Mouse (Mus musculus) skeletal muscle tissue, adult 2 months (tissue): ENCODE data around the gene Taf6.

Experiments used
- DNase-seq: peaks from one replicate; pipeline ENCODE4 v3.0.0-alpha.2; 2012; ENCODE audit warnings: low read depth, low spot score

Gene Taf6

DNA sequence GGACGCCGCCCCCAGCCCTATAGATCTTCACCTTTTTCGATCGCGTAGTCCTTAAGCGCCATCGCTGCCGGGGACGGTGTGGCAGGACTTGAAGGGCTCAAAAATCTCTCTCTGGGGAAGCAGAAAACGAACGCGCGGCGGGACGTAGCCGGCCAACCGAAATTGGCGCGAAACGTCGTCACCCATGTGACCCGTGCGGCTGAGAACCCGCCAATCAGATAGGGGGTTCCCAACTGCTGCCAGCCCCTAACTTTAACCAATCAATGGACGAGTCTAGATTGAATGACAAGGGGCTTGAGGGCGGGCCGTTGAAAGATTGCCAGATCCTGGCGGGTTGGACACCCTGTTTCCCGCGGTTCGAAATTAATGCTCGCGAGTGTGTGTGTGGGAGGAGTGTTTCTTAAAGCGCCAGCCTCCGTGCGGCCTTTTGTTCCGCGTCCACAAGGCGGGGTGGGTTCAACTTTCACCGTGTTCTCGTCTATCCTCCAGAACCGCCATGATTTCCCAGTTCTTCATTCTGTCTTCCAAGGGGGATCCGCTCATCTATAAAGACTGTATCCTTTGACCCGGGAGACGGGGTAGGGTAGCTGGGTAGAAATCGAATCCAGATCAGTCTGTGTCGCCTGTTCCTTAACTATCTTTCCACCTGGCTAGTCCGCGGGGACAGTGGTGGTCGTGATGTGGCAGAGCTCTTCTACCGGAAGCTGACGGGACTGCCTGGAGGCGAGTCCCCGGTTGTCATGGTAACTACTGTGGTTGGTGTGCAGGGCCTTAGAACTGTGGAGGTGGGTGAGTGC, 15.4 kb downstream of the Taf6 start, which contains the start of the genes Ap4m1 and Mcm7:
Gene Ap4m1 (plus strand): TSS at position 308 of the 797 bp plus-strand sequence.
Gene Mcm7 (minus strand): TSS at position 728 of the 797 bp plus-strand sequence.
- DNase-seq, result peak; percentile 98

DNA sequence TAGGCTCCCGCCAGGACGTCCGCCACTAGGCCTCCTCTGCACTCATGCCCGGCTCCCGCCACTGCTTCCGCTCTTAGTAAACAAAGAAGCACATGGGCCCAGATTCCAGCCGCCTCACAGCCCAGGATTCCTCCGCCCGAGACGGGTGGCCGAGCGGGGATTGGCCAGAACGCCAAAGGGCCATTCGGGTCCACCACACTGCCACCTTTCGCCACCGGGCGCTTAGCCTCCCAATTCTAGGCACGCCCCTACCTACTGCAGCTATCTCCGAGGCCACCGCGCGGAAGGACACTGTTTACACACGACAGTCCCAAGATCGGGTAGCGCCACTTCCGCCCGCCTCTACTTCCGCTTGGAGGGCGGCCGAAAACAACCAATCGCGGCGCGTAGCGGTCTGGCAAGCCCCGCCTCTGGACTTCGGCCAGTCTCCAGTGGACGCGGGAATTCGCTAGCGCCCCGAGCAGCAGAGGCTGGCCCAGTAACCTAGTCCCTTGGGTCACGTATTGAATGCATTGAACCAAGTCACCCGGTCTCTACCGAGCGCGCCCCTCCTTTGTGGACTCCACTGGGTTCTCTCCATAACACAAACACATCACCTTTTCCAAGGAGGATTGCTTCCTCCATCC, 16.2 kb downstream of the Taf6 start:
- peak; percentile 92 for DNase-seq

DNA sequence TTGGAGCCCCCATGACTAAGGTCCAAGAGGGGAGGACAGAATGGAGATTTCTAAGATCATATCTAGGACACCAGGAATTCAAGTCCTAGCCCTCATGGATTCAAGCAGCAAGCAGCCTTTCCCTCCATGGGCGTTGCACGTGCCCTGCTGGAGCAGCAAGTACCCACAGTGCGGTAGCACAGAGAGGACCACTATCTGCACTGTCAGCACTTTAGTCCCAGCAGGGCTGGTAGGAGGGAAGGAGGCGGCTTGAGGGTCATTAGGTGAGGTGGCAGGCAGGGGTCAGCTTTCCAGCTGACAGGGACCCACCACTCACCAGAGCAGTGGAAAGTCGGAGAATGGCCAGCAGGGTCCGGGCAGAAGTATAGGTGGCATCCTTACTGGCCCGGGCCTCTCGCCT, 21.7 kb downstream of the Taf6 start:
- DNase-seq, result no peak

DNA sequence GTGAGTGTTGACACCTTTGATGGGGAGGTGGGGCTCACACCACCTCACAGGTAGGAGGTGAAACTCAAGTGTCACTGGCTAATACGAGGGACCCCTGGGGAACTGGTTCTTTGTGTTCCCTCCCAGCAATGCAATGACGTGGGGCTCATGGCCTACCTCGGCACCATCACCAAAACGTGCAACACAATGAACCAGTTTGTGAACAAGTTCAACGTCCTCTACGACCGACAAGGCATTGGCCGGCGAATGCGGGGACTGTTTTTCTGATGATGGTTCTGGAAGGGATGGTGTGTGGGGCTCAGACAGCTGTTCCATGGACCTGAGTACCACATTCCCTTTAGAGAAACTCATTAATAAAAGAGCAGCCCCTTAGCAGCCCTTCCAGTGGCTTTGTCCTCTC, 23.6 kb downstream of the Taf6 start:
- DNase-seq, result no peak

DNA sequence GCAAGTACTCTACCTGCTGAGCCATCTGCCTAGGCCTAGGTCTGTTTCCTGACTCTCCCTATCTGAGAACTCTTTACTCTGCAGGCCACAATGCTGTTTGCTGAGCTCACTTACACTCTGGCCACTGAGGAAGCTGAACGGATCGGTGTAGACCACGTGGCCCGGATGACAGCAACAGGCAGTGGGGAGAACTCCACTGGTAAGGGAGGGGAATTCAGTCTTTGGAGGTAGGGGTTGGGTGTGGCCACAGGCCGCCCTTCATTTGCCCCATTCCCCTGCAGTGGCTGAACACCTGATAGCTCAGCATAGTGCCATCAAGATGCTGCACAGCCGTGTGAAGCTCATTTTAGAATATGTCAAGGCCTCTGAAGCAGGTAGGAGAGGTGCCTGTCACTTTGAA, 24.2 kb downstream of the Taf6 start:
- no peak for DNase-seq

DNA sequence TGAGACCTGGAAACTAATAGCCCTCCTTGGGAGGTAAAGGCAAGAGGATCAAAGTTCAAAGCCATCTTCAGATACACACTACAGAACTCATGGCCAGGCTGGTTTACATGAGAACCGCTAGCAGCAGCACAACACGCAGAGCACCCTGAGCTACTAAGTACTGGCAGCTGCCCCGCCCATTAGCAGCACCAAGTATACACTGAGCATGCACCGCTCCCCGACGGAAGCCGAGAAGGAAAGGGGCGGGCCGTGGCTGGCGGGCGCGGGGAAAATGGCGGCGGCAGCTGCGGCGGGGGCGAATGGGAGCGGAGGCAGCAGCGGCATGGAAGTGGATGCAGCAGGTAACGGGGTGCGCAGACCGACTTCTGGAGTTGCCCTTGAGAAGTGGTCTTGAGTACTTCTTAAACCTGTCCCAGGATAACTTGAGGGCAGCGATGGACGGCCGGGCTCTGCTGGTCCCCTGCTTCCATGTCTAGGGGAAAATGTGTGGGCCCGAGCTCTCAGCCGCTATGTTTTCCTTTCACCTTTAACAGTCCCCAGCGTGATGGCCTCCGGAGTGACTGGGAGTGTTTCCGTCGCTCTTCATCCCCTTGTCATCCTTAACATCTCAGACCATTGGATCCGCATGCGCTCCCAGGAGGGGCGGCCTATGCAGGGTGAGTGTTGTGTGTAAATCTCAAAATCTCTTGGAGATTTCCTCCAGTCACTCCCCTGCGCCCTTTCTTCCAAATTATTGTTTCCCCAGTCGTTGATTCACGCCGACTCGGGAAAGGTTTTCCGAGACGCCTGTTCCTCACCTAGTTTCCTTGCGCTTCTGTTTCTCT, 26.2 kb downstream of the Taf6 start, which contains the start of gene Cops6:
Gene Cops6 (plus strand): TSS at position 230 of the 824 bp plus-strand sequence.
- peak; percentile 82 for DNase-seq

DNA sequence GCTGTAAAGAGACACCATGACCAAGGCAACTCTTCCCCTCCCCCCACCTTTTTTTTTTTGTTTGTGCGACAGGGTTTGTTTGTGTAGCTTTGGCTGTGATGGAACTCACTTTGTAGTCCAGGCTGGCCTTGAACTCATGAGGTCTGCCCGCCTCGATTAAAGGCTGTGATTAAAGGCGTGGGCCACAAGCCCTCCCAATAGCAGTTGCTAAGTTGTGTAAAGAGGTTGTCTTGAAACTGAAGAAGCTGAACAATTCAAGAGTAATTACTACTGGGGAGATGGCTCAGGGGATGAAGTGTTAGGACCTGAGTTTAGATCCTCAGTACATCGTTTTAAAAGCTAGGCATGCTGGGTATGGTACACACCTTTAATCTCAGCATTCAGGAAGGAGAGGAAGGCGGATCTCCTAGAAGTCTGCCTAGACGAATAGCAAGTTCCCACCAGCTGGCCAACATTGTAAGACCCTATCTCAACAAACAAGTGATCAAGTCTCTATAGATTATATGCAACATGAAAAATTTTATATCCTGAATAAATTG, 27.0 kb downstream of the Taf6 start:
- DNase-seq, result no peak

DNA sequence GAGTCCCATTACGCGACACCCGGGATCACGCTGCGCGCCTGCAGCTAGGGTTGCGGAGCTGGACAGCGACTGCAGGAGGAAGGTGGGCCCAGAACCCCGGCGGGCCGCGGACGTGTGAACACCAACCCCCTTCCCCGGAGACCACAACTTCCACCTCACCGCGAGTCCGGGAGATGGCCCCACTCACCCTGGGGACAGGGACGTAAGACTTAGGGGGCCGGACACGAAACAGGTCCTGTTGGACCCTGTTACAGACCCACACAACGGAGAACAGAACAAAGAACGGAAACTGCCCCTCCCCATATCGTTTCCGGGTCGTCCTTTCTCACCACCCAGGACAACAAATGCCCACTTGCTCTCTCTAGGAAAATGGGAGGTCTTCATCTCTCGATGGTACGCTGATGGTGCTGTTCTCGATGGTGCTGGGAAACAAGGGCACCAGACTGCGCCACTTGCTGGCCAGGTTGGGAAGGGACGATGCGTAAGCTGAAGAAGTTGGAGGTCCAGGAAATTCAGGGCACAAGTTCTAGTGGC, 31.7 kb downstream of the Taf6 start, which contains the start of gene Zfp113:
Gene Zfp113 (minus strand): TSS at position 302 of the 534 bp plus-strand sequence.
- peak; percentile 88 for DNase-seq

DNA sequence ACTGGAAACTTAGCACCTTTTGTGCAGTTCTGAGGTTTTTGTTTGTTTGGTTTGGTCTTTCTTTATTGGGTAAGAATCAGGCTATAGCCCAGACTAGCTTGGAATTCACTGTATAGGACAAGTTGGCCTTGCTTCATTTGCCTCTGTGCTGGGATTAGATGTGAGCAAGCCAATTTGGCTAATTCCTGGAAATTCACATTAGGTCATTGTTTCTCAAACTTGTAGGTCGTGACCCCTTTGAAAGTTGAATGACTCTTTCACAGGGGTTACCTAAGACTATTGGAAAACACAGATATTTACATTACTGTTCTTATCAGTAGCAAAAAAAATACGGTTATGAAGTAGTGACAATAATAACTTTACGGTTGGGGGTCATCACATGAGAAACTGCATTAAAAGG, 32.9 kb downstream of the Taf6 start:
- no peak for DNase-seq

DNA sequence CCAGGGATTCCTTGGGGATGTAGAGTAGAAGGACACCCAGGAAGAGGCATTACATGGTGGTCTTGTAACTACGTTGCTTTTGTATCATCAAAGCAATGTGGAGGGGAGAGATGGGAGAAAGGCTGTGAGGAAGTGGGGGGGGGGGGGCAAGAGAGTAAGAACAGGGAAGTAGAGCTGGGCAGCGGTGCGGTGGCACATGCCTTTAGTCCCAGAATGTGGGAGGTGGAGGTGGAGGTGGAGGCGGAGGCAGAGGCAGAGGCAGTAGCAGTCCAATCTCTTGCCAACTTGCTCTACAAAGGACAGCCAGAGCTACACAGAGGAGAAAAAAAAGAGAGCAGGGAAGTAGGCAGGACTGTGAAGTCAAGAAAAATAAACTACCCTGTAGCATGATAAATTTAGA, 48.7 kb downstream of the Taf6 start:
- no peak for DNase-seq

DNA sequence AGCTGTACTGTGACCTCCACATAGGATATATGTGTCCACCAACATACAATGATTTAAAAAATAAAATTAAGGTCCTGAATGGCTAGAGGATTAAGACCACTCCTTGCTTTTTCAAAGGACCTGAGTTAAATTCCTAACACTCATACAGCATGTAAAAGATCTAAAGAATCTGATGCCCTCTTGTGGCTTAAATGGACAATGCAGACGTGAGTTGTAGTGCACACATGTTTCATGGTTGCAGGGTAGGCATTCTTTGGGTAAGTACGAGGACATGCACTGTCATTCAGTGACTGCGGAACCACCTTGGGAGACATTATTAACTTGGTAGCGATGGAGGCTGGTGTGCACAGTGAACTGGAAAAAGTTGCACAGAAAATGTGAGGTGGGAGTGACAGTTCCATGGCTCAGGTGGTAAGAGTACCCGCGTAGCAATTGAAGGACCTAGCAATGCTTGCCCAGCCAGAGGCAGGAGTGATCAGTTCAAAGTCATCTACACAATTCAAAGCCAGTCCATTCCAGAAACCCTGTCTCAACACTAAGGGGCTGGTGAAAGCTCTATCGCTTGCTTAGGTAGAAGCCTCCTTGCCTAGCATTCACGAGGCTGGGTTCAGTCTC, 49.2 kb downstream of the Taf6 start:
- no peak for DNase-seq

DNA sequence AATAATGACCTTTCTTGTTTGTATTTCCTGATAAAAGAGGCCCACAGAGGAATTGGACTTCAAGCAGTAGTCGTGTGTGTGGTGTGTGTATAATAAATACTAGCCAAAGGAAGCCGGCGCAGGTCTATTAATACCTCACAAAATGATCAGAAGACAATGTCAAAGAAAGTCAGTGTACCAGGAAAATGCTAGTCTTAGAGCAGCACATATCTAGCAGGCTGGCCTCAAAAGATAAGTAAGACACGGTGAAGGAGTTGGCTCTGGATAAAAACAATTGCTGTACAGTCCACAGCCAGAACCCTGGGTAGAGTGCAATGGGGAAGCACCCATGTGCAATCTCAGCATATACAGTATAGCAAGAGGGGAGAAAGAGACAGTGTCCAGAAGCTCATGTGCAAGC, 50.0 kb downstream of the Taf6 start:
- DNase-seq, result no peak

DNA sequence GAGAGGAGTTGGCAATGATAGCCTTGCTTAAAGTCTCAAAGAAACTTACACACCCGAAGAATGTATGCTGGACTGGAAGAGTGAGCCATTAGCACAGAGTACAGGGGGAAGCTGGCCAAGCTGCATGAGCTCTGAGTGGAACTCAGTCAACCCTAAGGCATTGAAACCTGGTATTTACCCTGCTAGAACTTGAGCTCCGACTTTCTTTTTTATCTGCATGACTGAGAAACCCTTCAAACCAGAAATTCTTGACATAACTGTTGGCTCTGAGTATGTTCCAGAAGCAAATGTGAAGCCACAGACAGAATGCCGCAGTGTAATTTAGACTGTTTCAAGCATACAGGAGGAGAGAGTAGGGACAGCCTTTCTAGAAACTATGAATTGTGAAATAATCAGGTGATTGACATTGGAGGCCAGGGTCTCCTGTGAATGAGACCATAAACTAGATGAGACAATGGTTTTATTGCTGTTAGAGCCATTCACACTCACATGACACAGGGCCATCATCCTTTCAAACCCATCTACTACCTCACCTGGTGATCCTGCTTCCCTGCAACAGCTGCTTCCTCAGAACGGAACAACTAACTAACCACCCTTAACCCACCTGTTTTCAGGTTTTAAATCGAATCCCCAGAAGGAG, 54.7 kb downstream of the Taf6 start:
- DNase-seq, result no peak
